Mouse (Mus musculus) forebrain, embryonic 16.5 days (tissue): ENCODE results near the gene Kcp. TPM values are rescaled to one million over a fixed set of nuclear protein-coding genes. Genes with fewer than 3 reads are reported as not detected.
A peak's percentile ranks its signal among the peaks of the same experiment; 100 is the strongest.

Experiments
- ATAC-seq: fragments of 200-750 bp; cut with Nextera tagmentation; 2 replicates; pipeline ENCODE4 v1.8.0; 2017; ENCODE audit warnings: mild to moderate bottlenecking, moderate library complexity
- H3K27ac ChIP-seq: fragments of 300-500 bp; sonication (generic); 2 replicates; pipeline ENCODE4 v1.5.1; 2014; ENCODE audit warnings: low read length, control low read depth
- H3K27me3 ChIP-seq: fragments of 300-500 bp; sonication (generic); replicated peaks from 2 replicates; pipeline ENCODE4 v1.6.1; 2014; ENCODE audit warnings: low read length; ENCODE audit not compliant: control insufficient read depth, insufficient read depth
- H3K36me3 ChIP-seq: fragments of 300-500 bp; sonication (generic); 2 replicates; pipeline ENCODE4 v1.6.1; 2014; ENCODE audit not compliant: control insufficient read depth, insufficient read depth
- H3K4me1 ChIP-seq: fragments of 300-500 bp; sonication (generic); replicated peaks from 2 replicates; pipeline ENCODE4 v1.6.1; 2014; ENCODE audit warnings: low read length; ENCODE audit not compliant: control insufficient read depth, insufficient read depth
- H3K4me2 ChIP-seq: fragments of 300-500 bp; sonication (generic); 2 replicates; pipeline ENCODE4 v1.6.1; 2014; ENCODE audit warnings: mild to moderate bottlenecking, low read length, control low read depth
- H3K4me3 ChIP-seq: fragments of 300-500 bp; sonication (generic); replicated peaks from 2 replicates; pipeline ENCODE4 v1.5.1; 2014; ENCODE audit warnings: mild to moderate bottlenecking, low read length, control low read depth
- H3K9ac ChIP-seq: fragments of 300-500 bp; sonication (generic); replicated peaks from 2 replicates; pipeline ENCODE4 v1.6.1; 2014; ENCODE audit warnings: low read depth, low read length, control low read depth
- H3K9me3 ChIP-seq: fragments of 300-500 bp; sonication (generic); 2 replicates; pipeline ENCODE4 v1.6.1; 2016; ENCODE audit warnings: low read length; ENCODE audit not compliant: control insufficient read depth
- WGBS: fragments of 180-500 bp; shearing (Covaris S2); extraction: QIAGEN DNeasy Blood & Tissue Kit; methylation state at CpG from one replicate; pipeline ENCODE4 v1.1.7; 2014; 5-methylcytosine and 5-hydroxymethylcytosine counted together
- polyA plus RNA-seq: library from polyadenylated mRNA; unstranded; fragments of >200 nt; fragmentation: Nextera tagmentation; extraction: Ambion mirVana; gene quantifications from 2 replicates; pipeline ENCODE4 v1.2.1, GENCODE M21; 2015

The Kcp gene
- polyA plus RNA-seq, 1 experiment from 2014 or later = 17.1 TPM

DNA sequence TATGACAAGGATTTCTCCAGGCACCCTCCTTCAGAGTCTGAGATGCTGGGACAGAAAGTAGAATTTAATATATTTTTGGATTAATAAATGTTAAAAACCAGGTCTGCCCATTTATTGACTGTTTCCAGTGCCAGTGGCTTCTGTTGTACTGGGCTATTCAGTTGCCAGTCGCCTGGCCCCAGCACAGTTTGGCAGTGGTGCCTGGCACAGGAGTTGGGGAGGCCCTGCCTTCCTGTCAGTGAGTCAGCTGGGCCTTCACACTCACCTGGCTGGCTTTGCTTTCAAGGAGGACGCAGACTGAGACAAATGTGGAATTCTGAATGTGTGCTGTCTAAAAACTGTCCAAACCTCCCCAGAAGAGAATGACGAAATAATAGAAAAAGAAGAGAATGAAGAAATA lies 29.5 kb upstream of the Kcp start:
- H3K36me3 ChIP-seq = peaks cover 5% of the 10 kb centered on the region
- no peak overlapping the region for H3K4me3 ChIP-seq
- WGBS = 80% methylated on average over 3 of the region's 3 CpGs
- no peak overlapping the region for H3K9ac ChIP-seq
- no peaks in the 10 kb centered on the region for H3K9me3 ChIP-seq
- no peak for ATAC-seq
- no peaks in the 10 kb centered on the region for H3K4me1 ChIP-seq
- H3K4me2 ChIP-seq = no peak overlapping the region
- H3K27ac ChIP-seq = no peak overlapping the region
- H3K27me3 ChIP-seq = no peaks in the 10 kb centered on the region

DNA sequence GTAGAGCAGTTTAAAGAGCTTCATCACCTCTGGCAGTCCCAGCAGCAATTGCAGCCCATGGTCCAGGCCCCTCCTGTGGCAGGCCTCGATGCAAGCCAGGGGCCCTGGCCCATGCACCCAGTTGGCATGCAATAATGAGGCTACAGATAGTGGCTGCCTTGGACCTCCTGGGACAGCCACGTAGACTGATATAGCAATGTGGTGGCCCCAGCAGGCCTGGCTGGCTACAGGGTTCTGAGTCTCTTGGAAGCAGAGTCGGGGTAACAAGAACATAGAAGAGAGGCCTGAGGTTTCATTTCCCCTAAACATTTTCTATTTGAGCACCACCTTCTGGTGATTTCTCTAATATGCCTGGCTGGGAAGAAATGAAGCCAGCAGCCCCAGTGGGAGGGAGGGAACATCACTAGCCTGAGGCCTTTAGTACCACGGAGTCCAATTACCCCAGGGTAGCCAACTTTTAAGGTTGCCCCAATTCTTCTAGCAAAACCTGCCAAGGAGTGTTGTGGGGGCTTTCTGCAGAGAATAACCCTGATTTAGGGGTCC lies 29.0 kb upstream of the Kcp start:
- no peaks in the 10 kb centered on the region for H3K9me3 ChIP-seq
- H3K27ac ChIP-seq = no peak overlapping the region
- peaks cover 2% of the 10 kb centered on the region for H3K36me3 ChIP-seq
- H3K9ac ChIP-seq = no peak overlapping the region
- no peaks in the 10 kb centered on the region for H3K27me3 ChIP-seq
- no peaks in the 10 kb centered on the region for H3K4me1 ChIP-seq
- no peak overlapping the region for H3K4me3 ChIP-seq
- no peak for ATAC-seq
- H3K4me2 ChIP-seq = no peak overlapping the region
- 72% methylated on average over 4 of the region's 4 CpGs for WGBS

DNA sequence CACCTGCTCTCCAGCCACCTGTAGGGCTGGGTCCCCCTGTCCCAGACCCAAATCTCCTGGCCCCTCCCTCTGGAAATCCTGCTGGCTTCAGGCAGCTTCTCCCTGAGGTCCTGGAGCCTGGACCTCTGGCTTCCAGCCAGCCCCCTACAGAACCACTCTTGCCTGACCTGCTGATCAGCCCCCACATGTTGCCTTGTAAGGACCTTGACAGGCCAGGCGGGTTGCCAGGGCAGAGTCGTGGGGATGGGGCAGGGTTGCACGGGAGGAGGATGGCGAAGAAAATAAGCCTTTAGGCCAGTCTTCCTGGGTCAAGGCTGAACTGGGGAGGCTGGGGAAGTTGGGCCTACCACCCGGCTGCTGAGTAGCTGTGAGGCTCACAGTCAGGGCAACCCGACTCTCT lies 27.6 kb upstream of the Kcp start:
- H3K36me3 ChIP-seq = no peaks in the 10 kb centered on the region; the same call in 1 of the 2 replicates
- H3K27ac ChIP-seq = no peak overlapping the region
- H3K9me3 ChIP-seq = no peaks in the 10 kb centered on the region
- H3K27me3 ChIP-seq = 0 out of 2 replicates have a peak, but pooled peaks cover 5% of the 10 kb centered on the region
- H3K4me1 ChIP-seq = no peaks in the 10 kb centered on the region
- no peak overlapping the region for H3K4me2 ChIP-seq
- ATAC-seq = no peak
- no peak overlapping the region for H3K4me3 ChIP-seq
- WGBS = 81% methylated on average over 6 of the region's 6 CpGs
- H3K9ac ChIP-seq = no peak overlapping the region

DNA sequence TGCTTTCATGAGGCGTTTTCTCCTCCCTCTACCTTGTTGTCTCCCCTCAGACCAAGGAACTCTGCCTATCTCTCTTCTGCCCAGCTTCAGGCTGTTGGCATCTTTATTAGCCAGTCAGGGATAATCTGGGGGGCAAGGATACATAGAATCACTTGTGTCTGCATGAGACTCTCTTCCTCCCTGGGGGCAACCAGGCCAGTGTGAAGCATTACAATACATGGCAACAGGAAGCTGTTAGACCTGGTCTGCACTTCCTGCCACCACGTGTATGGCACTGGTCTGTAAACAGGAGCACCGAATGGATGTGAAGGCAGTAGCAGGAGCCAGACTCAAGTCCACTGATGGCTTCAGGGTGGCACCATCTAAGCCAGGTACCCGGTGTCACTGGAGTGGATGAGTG lies 22.3 kb upstream of the Kcp start:
- Histone ChIP-seq H3K9ac (no peak overlapping the region), H3K36me3 (no peaks in the 10 kb centered on the region), H3K4me2 (no peak overlapping the region), H3K27me3 (peaks cover 35% of the 10 kb centered on the region), H3K27ac (no peak overlapping the region), H3K4me3 (no peak overlapping the region), H3K4me1 (peaks cover 17% of the 10 kb centered on the region), H3K9me3 (0 out of 2 replicates have a peak, but pooled peaks cover 2% of the 10 kb centered on the region)
- no peak for ATAC-seq
- WGBS = 57% methylated on average over 4 of the region's 4 CpGs

DNA sequence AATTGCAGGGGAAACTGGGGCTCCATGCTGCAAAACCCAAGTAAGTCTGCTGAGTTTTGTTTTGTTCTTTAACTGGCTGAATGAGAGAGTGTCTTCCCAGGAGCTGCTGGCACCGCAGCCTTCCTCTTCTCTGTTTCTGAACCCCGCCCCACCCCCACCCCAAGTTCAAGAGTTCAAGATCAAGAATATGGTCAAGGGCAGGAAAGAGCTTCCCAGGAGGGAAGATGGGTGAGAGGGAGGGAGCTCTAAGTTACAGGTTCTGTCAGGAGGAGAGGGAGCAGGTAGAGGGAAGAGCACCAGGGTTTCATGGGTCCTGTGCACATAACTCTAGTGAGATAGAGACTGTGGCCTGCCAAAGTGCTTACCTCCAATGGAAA lies 21.7 kb upstream of the Kcp start:
- 44% methylated on average over 2 of the region's 2 CpGs for WGBS

DNA sequence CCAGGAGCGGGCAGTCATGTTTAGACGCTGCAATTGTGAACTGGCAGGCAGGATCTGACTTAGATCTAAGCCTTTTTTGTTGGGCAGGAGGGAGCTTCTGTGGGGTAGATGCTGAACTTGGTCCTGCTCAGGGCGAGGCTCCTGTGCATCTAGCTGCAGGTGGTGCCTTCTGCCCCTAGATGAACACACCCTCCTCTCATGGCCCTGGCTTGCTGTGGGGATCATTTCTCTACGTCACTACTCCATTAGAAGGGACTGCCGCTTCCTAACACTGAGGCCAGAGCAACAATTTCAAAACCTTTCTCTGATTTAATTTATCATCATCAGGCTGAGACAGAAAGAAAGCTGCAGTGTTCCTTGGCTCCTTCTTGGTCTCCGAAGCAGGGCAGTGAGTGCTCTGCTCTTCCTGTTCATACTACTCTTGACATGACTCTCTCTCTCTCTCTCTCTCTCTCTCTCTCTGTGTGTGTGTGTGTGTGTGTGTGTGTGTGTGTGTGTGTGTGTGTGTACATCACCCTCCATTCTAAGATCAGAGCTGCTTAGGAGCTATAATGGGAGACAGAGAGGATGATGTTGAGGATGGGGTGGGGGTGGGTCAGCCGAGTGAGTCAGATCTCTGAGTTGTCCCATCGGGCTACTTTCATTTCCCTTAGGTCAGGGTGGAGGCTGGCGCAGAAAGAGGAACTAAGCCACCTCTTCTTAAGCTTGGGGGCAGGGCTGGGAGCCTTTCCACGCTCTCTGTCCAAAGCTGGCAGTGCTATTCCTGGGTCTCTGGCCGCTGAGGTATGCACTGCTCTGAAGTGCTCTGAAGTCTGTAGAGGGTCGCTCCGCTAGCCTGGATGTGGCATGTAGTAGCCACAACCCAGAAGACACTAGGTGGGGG lies 21.1 kb upstream of the Kcp start:
- peaks cover 35% of the 10 kb centered on the region for H3K27me3 ChIP-seq
- WGBS = 27% methylated on average over 13 of the region's 13 CpGs
- no peak overlapping the region for H3K9ac ChIP-seq
- H3K4me3 ChIP-seq = no peak overlapping the region
- H3K4me2 ChIP-seq = no peak overlapping the region
- H3K27ac ChIP-seq = no peak overlapping the region
- peaks cover 17% of the 10 kb centered on the region for H3K4me1 ChIP-seq
- ATAC-seq = no peak
- no peaks in the 10 kb centered on the region for H3K36me3 ChIP-seq
- H3K9me3 ChIP-seq = 0 out of 2 replicates have a peak, but pooled peaks cover 4% of the 10 kb centered on the region

More for the DNA sequence above, 21.7 kb upstream of the Kcp start:
- H3K36me3 ChIP-seq = no peaks in the 10 kb centered on the region
- H3K4me2 ChIP-seq = no peak overlapping the region
- ATAC-seq = no peak
- peaks cover 17% of the 10 kb centered on the region for H3K4me1 ChIP-seq
- H3K9ac ChIP-seq = no peak overlapping the region
- no peak overlapping the region for H3K27ac ChIP-seq
- 0 out of 2 replicates have a peak, but pooled peaks cover 4% of the 10 kb centered on the region for H3K9me3 ChIP-seq
- no peak overlapping the region for H3K4me3 ChIP-seq
- H3K27me3 ChIP-seq = peaks cover 35% of the 10 kb centered on the region

DNA sequence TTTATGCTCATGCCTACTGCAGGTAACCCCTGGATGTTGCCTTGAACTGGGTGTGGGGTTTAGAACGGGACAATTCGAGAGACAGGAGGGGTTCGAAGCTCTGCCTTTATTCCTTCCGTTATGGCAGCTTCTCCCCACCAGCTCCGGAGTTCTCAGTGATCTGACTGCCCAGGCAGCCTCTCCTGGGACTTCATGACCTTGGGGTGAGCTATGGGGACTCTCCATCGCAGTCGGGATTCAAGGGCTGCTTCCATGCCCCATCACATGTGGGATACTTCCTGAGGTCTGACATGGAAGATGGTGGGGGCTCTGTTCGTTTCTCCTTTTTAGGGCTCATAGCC lies 20.4 kb upstream of the Kcp start:
- no peaks in the 10 kb centered on the region for H3K36me3 ChIP-seq
- no peak overlapping the region for H3K4me2 ChIP-seq
- H3K27ac ChIP-seq = no peak overlapping the region
- no peak for ATAC-seq
- 8% methylated on average over 8 of the region's 8 CpGs for WGBS
- 0 out of 2 replicates have a peak, but pooled peaks cover 4% of the 10 kb centered on the region for H3K9me3 ChIP-seq
- H3K4me1 ChIP-seq = peaks cover 17% of the 10 kb centered on the region
- peaks cover 35% of the 10 kb centered on the region for H3K27me3 ChIP-seq
- H3K4me3 ChIP-seq = no peak overlapping the region
- no peak overlapping the region for H3K9ac ChIP-seq

DNA sequence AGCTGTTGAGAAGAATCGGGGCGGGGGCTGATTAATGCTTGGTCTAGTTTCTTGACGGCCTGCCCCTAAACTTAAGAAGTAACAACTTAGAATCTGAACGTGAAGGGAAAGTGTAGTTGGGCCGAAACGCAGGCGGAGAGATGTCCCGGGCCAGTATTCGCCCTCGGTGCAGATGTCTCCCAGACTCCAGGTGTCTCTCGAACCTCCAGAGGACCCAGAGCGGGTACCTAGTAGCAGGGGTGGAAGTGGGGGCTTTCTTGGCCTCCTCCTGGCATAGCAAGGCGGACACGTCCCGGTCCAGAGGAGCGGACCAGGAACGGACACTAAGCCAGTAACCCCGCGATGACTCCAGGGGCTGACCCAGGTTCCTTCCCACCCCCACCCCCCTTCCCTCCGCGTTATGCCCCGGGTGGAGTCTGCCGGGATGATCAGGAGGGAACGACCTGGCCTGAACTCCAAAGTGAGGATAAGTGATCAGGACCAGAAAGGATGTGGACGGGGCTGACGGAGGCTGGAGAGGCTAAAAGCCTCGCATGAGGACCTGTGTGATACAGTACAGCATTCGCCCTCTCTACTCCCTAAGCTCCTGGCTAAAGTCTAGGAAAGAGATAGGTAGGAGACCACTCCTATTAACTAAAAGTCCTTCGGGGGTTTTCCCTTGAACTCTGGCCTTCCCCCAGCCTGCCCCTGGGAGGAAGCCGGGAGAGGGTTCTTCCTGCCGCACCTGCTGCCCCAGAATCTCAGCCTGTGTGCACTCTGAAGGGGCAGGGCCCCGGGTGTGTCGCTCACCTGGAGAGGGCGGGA lies 19.8 kb upstream of the Kcp start:
- Histone ChIP-seq H3K4me3 (peak overlapping the region; percentile 51), H3K9ac (no peak overlapping the region), H3K27me3 (peaks cover 35% of the 10 kb centered on the region), H3K27ac (no peak overlapping the region), H3K9me3 (0 out of 2 replicates have a peak, but pooled peaks cover 4% of the 10 kb centered on the region), H3K4me1 (peaks cover 17% of the 10 kb centered on the region), H3K4me2 (peak overlapping the region; percentile 87), H3K36me3 (no peaks in the 10 kb centered on the region)
- WGBS = 5% methylated on average over 34 of the region's 34 CpGs
- ATAC-seq = no peak; the same call in 1 of the 2 replicates
